Mouse (Mus musculus): ENCODE data around the gene Hmcn2. TPM values are rescaled to one million over a fixed set of nuclear protein-coding genes. Genes with fewer than 3 reads are reported as not detected.

Gene Hmcn2
- polyA plus RNA-seq, 1 experiment from 2014 or later, result 0.17 TPM

DNA sequence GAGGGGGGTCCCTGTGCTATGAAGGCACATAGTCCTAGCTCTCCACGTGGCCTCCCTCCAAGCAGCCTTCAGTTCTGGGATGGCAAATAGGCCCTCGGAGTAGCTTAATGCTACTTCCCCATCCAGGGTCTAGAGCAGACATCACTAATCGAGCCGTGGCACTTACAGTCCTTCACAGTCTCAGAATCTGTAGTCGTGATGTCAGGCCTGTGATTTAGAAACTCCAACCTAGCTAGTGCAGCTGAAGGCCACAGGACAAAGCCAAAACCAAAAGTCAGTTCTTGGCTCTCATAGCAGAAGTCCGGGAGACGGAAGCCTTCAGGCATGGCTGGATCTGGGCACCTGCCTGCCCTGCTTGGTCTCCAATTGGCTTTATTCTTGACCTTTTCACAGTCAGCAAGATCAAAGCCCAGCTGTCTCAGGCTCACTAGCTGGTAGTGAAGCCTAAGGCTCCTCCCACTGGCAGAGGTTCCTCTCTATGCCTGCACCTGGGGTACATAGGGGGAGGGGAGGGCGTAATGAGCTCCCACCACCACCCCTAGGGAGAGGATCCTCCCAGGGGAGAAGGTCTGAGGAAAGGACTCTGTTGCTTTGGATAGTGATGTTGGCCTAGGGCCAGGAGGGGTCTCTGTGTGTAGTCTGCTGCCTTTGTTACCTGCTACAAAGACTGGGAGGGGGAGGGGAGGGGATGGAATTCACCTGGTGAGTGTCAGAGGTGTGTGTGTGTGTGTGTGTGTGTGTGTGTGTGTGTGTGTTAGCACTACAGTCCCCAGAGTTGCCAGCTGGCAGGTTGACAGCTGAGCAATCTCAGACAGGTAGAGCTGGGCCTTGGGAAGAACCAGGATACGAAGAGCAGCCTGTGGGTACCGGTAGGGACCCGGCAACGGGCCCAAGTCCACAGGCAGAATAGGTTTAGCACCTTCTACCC lies 163.3 kb downstream of the Hmcn2 start:
- H3K27ac ChIP-seq (ENCODE audit: low read depth, low read length), result no peak overlapping the region
- H3K9ac ChIP-seq (replicated peaks; ENCODE audit: low read depth, low read length), result no peak overlapping the region
- peaks cover 10% of the 10 kb centered on the region for H3K27me3 ChIP-seq (ENCODE audit: control insufficient read depth, insufficient read depth, low read length)
- no peak overlapping the region for H3K4me3 ChIP-seq (ENCODE audit: low read depth, low read length)
- no peak for ATAC-seq (ENCODE audit: low read depth)
- no peaks in the 10 kb centered on the region for H3K9me3 ChIP-seq (ENCODE audit: control insufficient read depth, low read length)
- no peak overlapping the region for H3K4me2 ChIP-seq (ENCODE audit: low read depth, low read length)
- WGBS, result 80% methylated on average over 12 of the region's 12 CpGs
- H3K4me1 ChIP-seq (ENCODE audit: control insufficient read depth, insufficient read depth, low read length), result no peaks in the 10 kb centered on the region
- H3K36me3 ChIP-seq (ENCODE audit: control insufficient read depth, insufficient read depth, low read length), result no peaks in the 10 kb centered on the region

DNA sequence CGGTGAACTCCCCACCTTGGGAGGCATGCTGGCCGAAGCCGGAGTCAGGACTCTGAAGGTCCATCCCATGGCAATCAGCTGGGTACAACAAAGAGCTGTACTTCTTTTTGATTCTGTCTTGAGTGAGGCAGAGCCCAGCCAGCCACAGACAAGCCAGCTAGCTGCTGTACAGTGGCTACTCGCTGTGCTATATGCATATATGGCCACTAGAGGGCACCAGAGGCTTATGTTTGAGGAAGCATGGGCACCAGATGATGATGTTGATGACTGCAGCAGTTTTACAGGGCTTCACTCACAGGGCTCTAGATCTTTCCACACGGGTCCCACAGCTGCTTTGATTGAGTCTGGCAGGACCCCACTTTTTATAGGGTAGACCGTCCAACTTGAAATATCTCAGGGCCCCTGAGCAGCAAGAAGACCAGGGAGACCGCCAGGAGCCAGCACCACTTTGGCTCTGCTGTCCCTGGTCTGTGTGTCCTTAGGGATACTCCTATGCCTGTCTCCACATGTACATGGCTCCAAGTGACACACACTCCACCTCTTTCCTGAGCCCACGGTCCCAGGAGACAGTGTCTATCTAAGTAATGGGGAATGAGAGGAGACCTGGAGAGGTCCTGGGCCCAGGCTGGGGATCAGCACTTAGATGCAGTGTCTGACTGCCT lies 168.8 kb downstream of the Hmcn2 start:
- no peak overlapping the region for H3K4me2 ChIP-seq (ENCODE audit: low read depth, low read length)
- H3K9ac ChIP-seq (replicated peaks; ENCODE audit: low read depth, low read length), result no peak overlapping the region
- H3K4me3 ChIP-seq (ENCODE audit: low read depth, low read length), result no peak overlapping the region
- WGBS, result 28% methylated on average over 8 of the region's 8 CpGs
- peaks cover 46% of the 10 kb centered on the region for H3K27me3 ChIP-seq (ENCODE audit: control insufficient read depth, insufficient read depth, low read length)
- H3K4me1 ChIP-seq (ENCODE audit: control insufficient read depth, insufficient read depth, low read length), result no peaks in the 10 kb centered on the region
- no peaks in the 10 kb centered on the region for H3K36me3 ChIP-seq (ENCODE audit: control insufficient read depth, insufficient read depth, low read length)
- peak; percentile 82 for ATAC-seq (ENCODE audit: low read depth)
- no peak overlapping the region for H3K27ac ChIP-seq (ENCODE audit: low read depth, low read length)
- no peaks in the 10 kb centered on the region for H3K9me3 ChIP-seq (ENCODE audit: control insufficient read depth, low read length)

DNA sequence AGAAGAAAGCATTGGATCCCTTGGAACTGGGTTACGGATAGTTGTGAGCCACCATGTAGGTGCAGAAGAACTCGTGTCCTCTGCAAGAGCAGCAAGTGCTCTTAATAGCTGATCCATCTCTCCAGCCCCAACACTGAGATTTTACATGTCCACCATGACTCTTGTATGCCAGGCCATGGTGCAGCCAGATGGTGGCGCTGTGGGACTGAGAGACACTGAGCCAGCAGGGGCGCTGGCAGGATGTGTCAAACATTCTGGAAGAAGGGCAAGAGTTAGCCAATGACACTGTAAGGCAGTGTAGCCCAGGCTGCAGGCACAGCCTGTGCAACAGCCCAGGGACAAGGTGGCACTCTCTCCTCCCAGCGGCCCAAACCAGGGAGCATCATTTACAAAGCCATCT lies 170.0 kb downstream of the Hmcn2 start:
- H3K4me2 ChIP-seq (ENCODE audit: low read depth, low read length), result no peak overlapping the region
- WGBS, result 24% methylated on average over 5 of the region's 5 CpGs
- H3K27ac ChIP-seq (ENCODE audit: low read depth, low read length), result no peak overlapping the region
- H3K36me3 ChIP-seq (ENCODE audit: control insufficient read depth, insufficient read depth, low read length), result no peaks in the 10 kb centered on the region
- no peaks in the 10 kb centered on the region for H3K9me3 ChIP-seq (ENCODE audit: control insufficient read depth, low read length)
- H3K4me3 ChIP-seq (ENCODE audit: low read depth, low read length), result no peak overlapping the region
- ATAC-seq (ENCODE audit: low read depth), result no peak
- peaks cover 52% of the 10 kb centered on the region for H3K27me3 ChIP-seq (ENCODE audit: control insufficient read depth, insufficient read depth, low read length)
- no peaks in the 10 kb centered on the region for H3K4me1 ChIP-seq (ENCODE audit: control insufficient read depth, insufficient read depth, low read length)
- H3K9ac ChIP-seq (replicated peaks; ENCODE audit: low read depth, low read length), result no peak overlapping the region

DNA sequence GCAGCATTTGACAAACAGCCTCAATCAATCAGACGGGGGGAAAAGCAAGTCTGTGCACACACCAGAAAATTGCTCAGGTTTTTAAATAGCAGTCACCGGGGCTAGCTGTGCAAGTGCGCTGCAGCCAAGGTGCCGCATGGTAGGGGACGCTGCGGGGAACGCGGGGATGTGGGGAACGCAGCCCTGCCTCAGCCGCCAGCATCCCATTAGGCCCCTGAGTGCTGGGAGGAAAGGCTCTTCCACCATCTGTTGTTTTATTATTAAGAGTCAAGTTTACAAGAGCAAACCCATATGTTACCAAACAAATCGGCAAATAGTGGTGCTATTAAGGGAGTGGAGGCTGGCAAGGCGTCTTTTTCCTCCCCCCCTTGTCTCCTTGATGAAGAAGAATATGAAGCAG lies 175.0 kb downstream of the Hmcn2 start:
- ATAC-seq (ENCODE audit: low read depth), result no peak

DNA sequence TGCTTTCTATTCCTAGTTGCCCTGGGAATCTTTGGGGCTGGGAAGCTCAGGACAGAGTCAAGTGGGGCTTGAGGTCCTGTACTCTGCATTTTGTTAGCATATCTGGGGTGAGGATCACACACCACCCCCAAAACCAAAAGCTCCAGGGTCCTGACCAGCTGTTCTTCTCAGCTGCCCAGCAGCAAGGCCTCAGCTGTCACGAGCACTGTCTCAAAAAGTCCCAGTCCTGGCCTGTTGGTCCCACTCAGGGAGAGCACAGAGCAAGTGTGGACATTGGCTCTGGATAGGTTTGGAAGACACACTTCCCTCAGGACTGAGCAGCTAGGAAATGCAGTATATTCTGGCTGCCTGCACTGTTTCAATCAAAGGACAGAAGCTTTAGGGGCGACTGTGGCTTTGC lies 176.3 kb downstream of the Hmcn2 start:
- Histone ChIP-seq H3K4me1 (ENCODE audit: control insufficient read depth, insufficient read depth, low read length) (peaks cover 15% of the 10 kb centered on the region; the same call in 1 of the 2 replicates), H3K9me3 (ENCODE audit: control insufficient read depth, low read length) (no peaks in the 10 kb centered on the region), H3K27me3 (ENCODE audit: control insufficient read depth, insufficient read depth, low read length) (peaks cover 43% of the 10 kb centered on the region), H3K9ac (replicated peaks; ENCODE audit: low read depth, low read length) (no peak overlapping the region), H3K27ac (ENCODE audit: low read depth, low read length) (no peak overlapping the region), H3K4me3 (ENCODE audit: low read depth, low read length) (no peak overlapping the region), H3K4me2 (ENCODE audit: low read depth, low read length) (no peak overlapping the region), H3K36me3 (ENCODE audit: control insufficient read depth, insufficient read depth, low read length) (no peaks in the 10 kb centered on the region)
- WGBS, result 91% methylated on average over 2 of the region's 2 CpGs
- ATAC-seq (ENCODE audit: low read depth), result no peak

More for the DNA sequence above, 175.0 kb downstream of the Hmcn2 start:
- Histone ChIP-seq H3K4me2 (ENCODE audit: low read depth, low read length) (no peak overlapping the region), H3K27ac (ENCODE audit: low read depth, low read length) (no peak overlapping the region), H3K9ac (replicated peaks; ENCODE audit: low read depth, low read length) (no peak overlapping the region), H3K9me3 (ENCODE audit: control insufficient read depth, low read length) (no peaks in the 10 kb centered on the region), H3K27me3 (ENCODE audit: control insufficient read depth, insufficient read depth, low read length) (peaks cover 52% of the 10 kb centered on the region), H3K36me3 (ENCODE audit: control insufficient read depth, insufficient read depth, low read length) (no peaks in the 10 kb centered on the region), H3K4me1 (ENCODE audit: control insufficient read depth, insufficient read depth, low read length) (peaks cover 7% of the 10 kb centered on the region; the same call in 1 of the 2 replicates), H3K4me3 (ENCODE audit: low read depth, low read length) (no peak overlapping the region)
- WGBS, result 13% methylated on average over 12 of the region's 12 CpGs

DNA sequence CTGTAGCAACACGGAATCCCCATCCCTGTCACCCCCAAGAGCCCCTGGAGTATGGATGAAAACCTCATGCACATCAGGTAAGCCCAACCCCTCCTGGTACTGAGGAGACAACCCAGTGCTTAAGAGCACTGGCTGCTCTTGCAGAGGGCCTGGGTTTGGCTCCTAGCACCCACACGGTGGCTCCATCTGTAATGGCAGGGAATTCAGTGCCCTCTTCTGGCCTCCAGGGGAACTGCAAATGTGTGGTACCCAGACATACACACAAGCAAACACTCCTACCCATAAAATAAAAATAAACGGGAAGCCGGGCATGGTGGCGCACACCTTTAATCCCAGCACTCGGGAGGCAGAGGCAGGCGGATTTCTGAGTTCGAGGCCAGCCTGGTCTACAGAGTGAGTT lies 178.1 kb downstream of the Hmcn2 start:
- H3K9ac ChIP-seq (replicated peaks; ENCODE audit: low read depth, low read length), result no peak overlapping the region
- peaks cover 33% of the 10 kb centered on the region for H3K27me3 ChIP-seq (ENCODE audit: control insufficient read depth, insufficient read depth, low read length)
- no peak overlapping the region for H3K4me3 ChIP-seq (ENCODE audit: low read depth, low read length)
- 95% methylated on average over 8 of the region's 8 CpGs for WGBS
- no peaks in the 10 kb centered on the region for H3K9me3 ChIP-seq (ENCODE audit: control insufficient read depth, low read length)
- peaks cover 27% of the 10 kb centered on the region for H3K4me1 ChIP-seq (ENCODE audit: control insufficient read depth, insufficient read depth, low read length)
- no peaks in the 10 kb centered on the region for H3K36me3 ChIP-seq (ENCODE audit: control insufficient read depth, insufficient read depth, low read length)
- ATAC-seq (ENCODE audit: low read depth), result no peak
- no peak overlapping the region for H3K4me2 ChIP-seq (ENCODE audit: low read depth, low read length)
- H3K27ac ChIP-seq (ENCODE audit: low read depth, low read length), result no peak overlapping the region

DNA sequence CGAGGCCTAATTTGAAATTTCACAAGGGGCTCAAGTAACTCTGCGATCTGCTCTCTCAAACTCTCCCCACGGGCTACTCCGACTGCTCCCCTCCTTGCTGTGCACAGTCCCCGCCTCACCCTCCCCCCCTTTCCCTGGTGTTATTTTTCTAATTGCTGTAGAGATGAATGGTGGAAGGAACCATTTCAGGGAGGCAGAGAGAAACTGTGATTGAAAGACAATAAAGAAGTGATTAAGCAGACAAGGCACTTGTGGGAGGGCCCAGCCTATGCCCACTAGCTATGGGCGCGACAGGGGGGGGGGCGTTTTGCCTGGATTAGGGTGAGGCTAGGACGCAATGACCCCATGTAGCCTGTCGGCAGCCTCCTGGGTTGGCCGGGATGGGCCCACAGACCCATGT lies 179.0 kb downstream of the Hmcn2 start:
- ATAC-seq (ENCODE audit: low read depth), result no peak
- Histone ChIP-seq H3K4me2 (ENCODE audit: low read depth, low read length) (no peak overlapping the region), H3K27me3 (ENCODE audit: control insufficient read depth, insufficient read depth, low read length) (peaks cover 24% of the 10 kb centered on the region), H3K9me3 (ENCODE audit: control insufficient read depth, low read length) (no peaks in the 10 kb centered on the region), H3K4me3 (ENCODE audit: low read depth, low read length) (no peak overlapping the region), H3K4me1 (ENCODE audit: control insufficient read depth, insufficient read depth, low read length) (peaks cover 31% of the 10 kb centered on the region), H3K27ac (ENCODE audit: low read depth, low read length) (no peak overlapping the region), H3K36me3 (ENCODE audit: control insufficient read depth, insufficient read depth, low read length) (no peaks in the 10 kb centered on the region), H3K9ac (replicated peaks; ENCODE audit: low read depth, low read length) (no peak overlapping the region)
- 20% methylated on average over 11 of the region's 11 CpGs for WGBS

DNA sequence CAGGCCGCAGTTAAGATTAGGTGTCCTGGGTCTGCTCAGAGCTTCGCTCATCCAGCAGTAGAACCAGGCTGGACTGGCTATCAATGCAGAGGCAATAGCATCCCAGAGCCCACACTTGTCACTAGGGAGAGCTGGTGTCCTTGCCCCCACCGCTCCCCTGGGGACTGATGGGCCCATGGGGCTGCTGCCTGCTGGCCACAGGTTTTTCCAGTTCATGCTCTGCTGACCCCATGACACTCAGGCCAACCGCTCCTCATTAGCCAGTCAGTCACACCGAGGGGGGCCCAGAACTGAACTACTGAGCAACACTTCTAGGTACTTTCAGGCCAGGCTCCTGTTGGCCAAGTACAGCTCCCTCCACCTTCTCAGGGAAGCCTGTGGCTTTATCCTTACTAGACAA lies 180.1 kb downstream of the Hmcn2 start:
- no peak overlapping the region for H3K27ac ChIP-seq (ENCODE audit: low read depth, low read length)
- no peaks in the 10 kb centered on the region for H3K9me3 ChIP-seq (ENCODE audit: control insufficient read depth, low read length)
- H3K4me1 ChIP-seq (ENCODE audit: control insufficient read depth, insufficient read depth, low read length), result peaks cover 33% of the 10 kb centered on the region
- WGBS, result 37% methylated on average over 5 of the region's 5 CpGs
- H3K9ac ChIP-seq (replicated peaks; ENCODE audit: low read depth, low read length), result no peak overlapping the region
- H3K4me3 ChIP-seq (ENCODE audit: low read depth, low read length), result no peak overlapping the region
- no peak overlapping the region for H3K4me2 ChIP-seq (ENCODE audit: low read depth, low read length)
- no peak for ATAC-seq (ENCODE audit: low read depth)
- H3K36me3 ChIP-seq (ENCODE audit: control insufficient read depth, insufficient read depth, low read length), result no peaks in the 10 kb centered on the region
- peaks cover 27% of the 10 kb centered on the region for H3K27me3 ChIP-seq (ENCODE audit: control insufficient read depth, insufficient read depth, low read length)

DNA sequence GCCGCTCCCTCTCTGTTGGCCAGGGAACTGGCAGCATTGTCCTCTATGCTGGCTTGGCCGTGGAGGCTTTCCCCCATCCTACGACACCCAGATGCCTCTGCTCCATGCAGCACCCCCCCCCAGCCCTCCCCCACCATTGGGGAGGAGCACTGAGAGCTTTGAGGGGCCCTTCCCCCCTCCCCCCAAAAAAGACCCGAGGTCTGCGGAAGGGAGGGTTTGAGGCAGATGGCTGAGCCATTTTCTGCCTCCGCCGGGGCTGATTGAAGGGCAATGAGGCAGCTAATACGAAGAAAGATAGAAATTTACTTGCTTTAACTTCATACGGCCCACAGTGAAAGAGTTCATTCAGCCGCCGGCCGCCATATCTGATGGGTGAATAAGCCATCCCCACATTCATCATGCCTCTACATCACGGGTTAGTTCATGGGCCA lies 180.8 kb downstream of the Hmcn2 start:
- Histone ChIP-seq H3K4me1 (ENCODE audit: control insufficient read depth, insufficient read depth, low read length) (peaks cover 37% of the 10 kb centered on the region), H3K27ac (ENCODE audit: low read depth, low read length) (no peak overlapping the region), H3K27me3 (ENCODE audit: control insufficient read depth, insufficient read depth, low read length) (peaks cover 27% of the 10 kb centered on the region), H3K36me3 (ENCODE audit: control insufficient read depth, insufficient read depth, low read length) (no peaks in the 10 kb centered on the region), H3K4me3 (ENCODE audit: low read depth, low read length) (no peak overlapping the region), H3K4me2 (ENCODE audit: low read depth, low read length) (0 out of 2 replicates have a peak overlapping the region, but pooled peaks have one; percentile 3), H3K9me3 (ENCODE audit: control insufficient read depth, low read length) (no peaks in the 10 kb centered on the region), H3K9ac (replicated peaks; ENCODE audit: low read depth, low read length) (no peak overlapping the region)
- WGBS, result 11% methylated on average over 13 of the region's 13 CpGs
- peak; percentile 32; the same call in 1 of the 2 replicates for ATAC-seq (ENCODE audit: low read depth)
